Mouse (Mus musculus): ENCODE measurements at regions not wholly inside any gene's neighbourhood (a gene's known extent, or its start where the extent isn't known, plus 50 kb on each side); places are given as distances from the start of the nearest gene placed in this dataset.

GRCm38 (mm10) chr8:89465211-89465753, 421.3 kb upstream of the Sall1 start:
- no peaks in the 10 kb centered on the region for H3K36me3 ChIP-seq (ENCODE audit: control insufficient read depth, insufficient read depth, low read length)
- no peak overlapping the region for H3K4me3 ChIP-seq
- H3K27ac ChIP-seq, result no peak overlapping the region
- no peak for DNase-seq
- H3K4me1 ChIP-seq (ENCODE audit: control insufficient read depth, insufficient read depth, low read length), result no peaks in the 10 kb centered on the region
- H3K9ac ChIP-seq (ENCODE audit: low read depth, low read length), result no peak overlapping the region
- 85% methylated on average over 13 of the region's 13 CpGs for WGBS
- peaks cover 2% of the 10 kb centered on the region; the same call in 1 of the 2 replicates for H3K27me3 ChIP-seq (ENCODE audit: control insufficient read depth, insufficient read depth, low read length)
- TF ChIP-seq POLR2A (IDR thresholded peaks at IDR 0.05; ENCODE audit: insufficient read depth, low read depth, low read length) (no peak), CTCF (IDR thresholded peaks at IDR 0.05) (no peak), EP300 (IDR thresholded peaks at IDR 0.05; ENCODE audit: insufficient read depth, low read depth, low read length) (no peak)
- H3K79me2 ChIP-seq (replicated peaks; ENCODE audit: control insufficient read depth, insufficient read depth, low read length), result no peaks in the 10 kb centered on the region
- intact Hi-C loops (cut with DNase I), result no loop called here

- no peak for DNase-seq
- Histone ChIP-seq H3K4me1 (ENCODE audit: control insufficient read depth, insufficient read depth, low read length) (no peaks in the 10 kb centered on the region), H3K36me3 (ENCODE audit: control insufficient read depth, insufficient read depth, low read length) (no peaks in the 10 kb centered on the region), H3K9ac (ENCODE audit: low read depth, low read length) (no peak overlapping the region), H3K27ac (no peak overlapping the region), H3K79me2 (replicated peaks; ENCODE audit: control insufficient read depth, insufficient read depth, low read length) (no peaks in the 10 kb centered on the region), H3K4me3 (no peak overlapping the region), H3K27me3 (ENCODE audit: control insufficient read depth, insufficient read depth, low read length) (peaks cover 3% of the 10 kb centered on the region; the same call in 1 of the 2 replicates)
- WGBS, result 49% methylated on average over 4 of the region's 4 CpGs
- intact Hi-C loops (cut with DNase I), result no loop called here
- no peak for TF ChIP-seq EP300 (IDR thresholded peaks at IDR 0.05; ENCODE audit: insufficient read depth, low read depth, low read length)
- TF ChIP-seq CTCF (IDR thresholded peaks at IDR 0.05), result no peak
- TF ChIP-seq POLR2A (IDR thresholded peaks at IDR 0.05; ENCODE audit: insufficient read depth, low read depth, low read length), result no peak
Observed at GRCm38 (mm10) chr8:89456517-89456916, 412.6 kb upstream of the Sall1 start.

GRCm38 (mm10) chr8:89455731-89456130, 411.8 kb upstream of the Sall1 start:
- Histone ChIP-seq H3K79me2 (replicated peaks; ENCODE audit: control insufficient read depth, insufficient read depth, low read length) (no peaks in the 10 kb centered on the region), H3K4me3 (no peak overlapping the region), H3K4me1 (ENCODE audit: control insufficient read depth, insufficient read depth, low read length) (no peaks in the 10 kb centered on the region), H3K27me3 (ENCODE audit: control insufficient read depth, insufficient read depth, low read length) (peaks cover 3% of the 10 kb centered on the region; the same call in 1 of the 2 replicates), H3K36me3 (ENCODE audit: control insufficient read depth, insufficient read depth, low read length) (no peaks in the 10 kb centered on the region), H3K27ac (no peak overlapping the region), H3K9ac (ENCODE audit: low read depth, low read length) (no peak overlapping the region)
- WGBS, result 51% methylated on average over 5 of the region's 5 CpGs
- DNase-seq, result no peak
- intact Hi-C loops (cut with DNase I), result no loop called here
- no peak for TF ChIP-seq CTCF (IDR thresholded peaks at IDR 0.05)
- TF ChIP-seq EP300 (IDR thresholded peaks at IDR 0.05; ENCODE audit: insufficient read depth, low read depth, low read length), result no peak
- no peak for TF ChIP-seq POLR2A (IDR thresholded peaks at IDR 0.05; ENCODE audit: insufficient read depth, low read depth, low read length)

- no peak overlapping the region for H3K4me3 ChIP-seq
Observed at GRCm38 (mm10) chr8:89454197-89454596, 410.2 kb upstream of the Sall1 start.

GRCm38 (mm10) chr8:89453724-89454123, 409.8 kb upstream of the Sall1 start:
- H3K4me1 ChIP-seq (ENCODE audit: control insufficient read depth, insufficient read depth, low read length), result no peaks in the 10 kb centered on the region
- intact Hi-C loops (cut with DNase I), result no loop called here
- no peak overlapping the region for H3K4me3 ChIP-seq
- 84% methylated on average over 2 of the region's 2 CpGs for WGBS
- H3K36me3 ChIP-seq (ENCODE audit: control insufficient read depth, insufficient read depth, low read length), result no peaks in the 10 kb centered on the region
- no peak overlapping the region for H3K27ac ChIP-seq
- H3K79me2 ChIP-seq (replicated peaks; ENCODE audit: control insufficient read depth, insufficient read depth, low read length), result no peaks in the 10 kb centered on the region
- TF ChIP-seq CTCF (IDR thresholded peaks at IDR 0.05), result no peak
- no peak for TF ChIP-seq EP300 (IDR thresholded peaks at IDR 0.05; ENCODE audit: insufficient read depth, low read depth, low read length)
- TF ChIP-seq POLR2A (IDR thresholded peaks at IDR 0.05; ENCODE audit: insufficient read depth, low read depth, low read length), result no peak
- no peak for DNase-seq
- no peak overlapping the region for H3K9ac ChIP-seq (ENCODE audit: low read depth, low read length)
- 0 out of 2 replicates have a peak, but pooled peaks cover 2% of the 10 kb centered on the region for H3K27me3 ChIP-seq (ENCODE audit: control insufficient read depth, insufficient read depth, low read length)

More at GRCm38 (mm10) chr8:89454197-89454596, 410.2 kb upstream of the Sall1 start:
- no peak for DNase-seq
- intact Hi-C loops (cut with DNase I), result no loop called here
- H3K9ac ChIP-seq (ENCODE audit: low read depth, low read length), result no peak overlapping the region
- H3K27ac ChIP-seq, result no peak overlapping the region
- 0 out of 2 replicates have a peak, but pooled peaks cover 2% of the 10 kb centered on the region for H3K27me3 ChIP-seq (ENCODE audit: control insufficient read depth, insufficient read depth, low read length)
- no peaks in the 10 kb centered on the region for H3K36me3 ChIP-seq (ENCODE audit: control insufficient read depth, insufficient read depth, low read length)
- WGBS, result 85% methylated on average over 7 of the region's 7 CpGs
- no peaks in the 10 kb centered on the region for H3K4me1 ChIP-seq (ENCODE audit: control insufficient read depth, insufficient read depth, low read length)
- H3K79me2 ChIP-seq (replicated peaks; ENCODE audit: control insufficient read depth, insufficient read depth, low read length), result no peaks in the 10 kb centered on the region
- TF ChIP-seq CTCF (IDR thresholded peaks at IDR 0.05) (no peak), EP300 (IDR thresholded peaks at IDR 0.05; ENCODE audit: insufficient read depth, low read depth, low read length) (no peak), POLR2A (IDR thresholded peaks at IDR 0.05; ENCODE audit: insufficient read depth, low read depth, low read length) (no peak)

GRCm38 (mm10) chr8:89444466-89444865, 400.5 kb upstream of the Sall1 start:
- no peak for DNase-seq
- intact Hi-C loops (cut with DNase I), result no loop called here
- TF ChIP-seq CTCF (IDR thresholded peaks at IDR 0.05) (no peak), EP300 (IDR thresholded peaks at IDR 0.05; ENCODE audit: insufficient read depth, low read depth, low read length) (no peak), POLR2A (IDR thresholded peaks at IDR 0.05; ENCODE audit: insufficient read depth, low read depth, low read length) (no peak)
- WGBS, result 66% methylated on average over 5 of the region's 5 CpGs
- H3K79me2 ChIP-seq (replicated peaks; ENCODE audit: control insufficient read depth, insufficient read depth, low read length), result no peaks in the 10 kb centered on the region
- no peaks in the 10 kb centered on the region for H3K36me3 ChIP-seq (ENCODE audit: control insufficient read depth, insufficient read depth, low read length)
- H3K4me3 ChIP-seq, result no peak overlapping the region
- no peak overlapping the region for H3K9ac ChIP-seq (ENCODE audit: low read depth, low read length)
- H3K4me1 ChIP-seq (ENCODE audit: control insufficient read depth, insufficient read depth, low read length), result no peaks in the 10 kb centered on the region
- no peak overlapping the region for H3K27ac ChIP-seq
- no peaks in the 10 kb centered on the region for H3K27me3 ChIP-seq (ENCODE audit: control insufficient read depth, insufficient read depth, low read length)
